7 mouse cellular contexts compared by ENCODE assay signal in the genomic region with DNA sequence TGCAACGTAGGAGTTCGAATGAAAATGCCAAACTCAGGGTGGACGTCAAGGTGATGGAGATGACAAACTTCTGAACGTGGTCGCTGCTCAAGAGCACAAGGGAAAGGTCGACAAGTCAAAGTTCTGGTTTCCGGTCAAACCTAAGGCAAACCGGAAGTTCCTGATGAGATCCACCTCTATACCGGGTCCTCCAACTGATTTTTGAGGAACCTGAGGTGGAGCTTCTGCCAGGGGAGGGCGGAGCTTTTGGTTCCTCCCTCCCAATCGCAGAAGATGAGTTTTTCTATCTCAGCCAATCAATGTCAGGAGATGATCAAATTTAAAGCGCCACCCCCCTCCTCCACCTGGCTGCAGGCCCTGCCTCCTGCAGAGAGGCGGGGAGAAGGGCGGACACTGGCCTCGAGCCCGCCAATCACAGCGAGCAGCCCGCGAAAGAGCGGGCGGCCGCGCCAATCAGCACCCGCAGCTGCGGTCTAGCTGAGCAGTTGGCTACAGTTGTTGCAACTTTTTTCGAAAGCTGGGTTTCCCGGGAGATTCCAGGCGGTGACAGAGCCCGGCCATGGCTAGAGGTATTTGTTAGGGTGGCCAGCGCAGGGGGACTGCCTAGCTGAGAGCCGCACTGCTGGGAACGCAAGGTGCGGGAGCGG. TPM values are rescaled to one million over a fixed set of nuclear protein-coding genes. Genes with fewer than 3 reads are reported as not detected.
DNase-seq lines count a peak whose midpoint lies in the region; ATAC-seq lines count a peak whose summit lies in the region.

TSS of gene Kmt5a (plus strand) at position 484 of the 647 bp plus-strand sequence.

- peak within 1 kb of the TSS; percentile 85 for H3K9ac ChIP-seq in intestine, embryonic 16.5 days (ENCODE audit: low read depth, low read length)
- peak within 1 kb of the TSS; percentile 76 for H3K9ac ChIP-seq in midbrain, embryonic 11.5 days (ENCODE audit: low read length)

- H3K9me3 ChIP-seq in intestine, embryonic 16.5 days (ENCODE audit: control insufficient read depth, low read length): no peaks in the 10 kb centered on the region
- no peaks in the 10 kb centered on the region for H3K9me3 ChIP-seq in midbrain, embryonic 11.5 days (ENCODE audit: control insufficient read depth, low read length)

- WGBS in intestine, embryonic 16.5 days: under 1% methylated on average over 34 of the region's 34 CpGs
- WGBS in midbrain, embryonic 11.5 days: 1% methylated on average over 34 of the region's 34 CpGs

- ATAC-seq in intestine, embryonic 16.5 days: peak; percentile 99
- ATAC-seq in midbrain, embryonic 11.5 days (ENCODE audit: low FRiP score): peak; percentile 97

- H3K4me1 ChIP-seq in intestine, embryonic 16.5 days (ENCODE audit: control insufficient read depth, insufficient read depth, low read length): peaks cover 5% of the 10 kb centered on the region
- H3K4me1 ChIP-seq in midbrain, embryonic 11.5 days (ENCODE audit: control insufficient read depth, insufficient read depth, low read length): peaks cover 6% of the 10 kb centered on the region; the same call in 1 of the 2 replicates

- peak; percentile 96 for DNase-seq in adrenal gland, adult 8-10 months
- DNase-seq in embryo, embryonic 9.5 days (ENCODE audit: extremely low spot score): peak; percentile 97
- DNase-seq in gastrocnemius, postnatal 4 days (ENCODE audit: low spot score in 2 of 2): peak; percentile 81 to 92
- DNase-seq in left cerebral cortex, postnatal 36 days (ENCODE audit: low spot score in 2 of 2): peak; percentile 93 to 96
- DNase-seq in midbrain, embryonic 11.5 days (ENCODE audit: low spot score, missing footprints): peak; percentile 98
- peak; percentile 96 for DNase-seq in skeletal muscle tissue, adult 2 months (ENCODE audit: low read depth, low spot score)

- no peaks in the 10 kb centered on the region for H3K36me3 ChIP-seq in intestine, embryonic 16.5 days (ENCODE audit: control insufficient read depth, insufficient read depth, low read length)
- no peaks in the 10 kb centered on the region for H3K36me3 ChIP-seq in midbrain, embryonic 11.5 days (ENCODE audit: control insufficient read depth, insufficient read depth, low read length)

- peak within 1 kb of the TSS; percentile 91 for H3K27ac ChIP-seq in intestine, embryonic 16.5 days (ENCODE audit: low read length)
- peak within 1 kb of the TSS; percentile 82 for H3K27ac ChIP-seq in midbrain, embryonic 11.5 days (ENCODE audit: low read depth, low read length)

- H3K4me2 ChIP-seq in intestine, embryonic 16.5 days (ENCODE audit: low read depth, low read length): peak within 1 kb of the TSS; percentile 96
- H3K4me2 ChIP-seq in midbrain, embryonic 11.5 days: peak within 1 kb of the TSS; percentile 91

- intact Hi-C loops in left cerebral cortex, postnatal 36 days (cut with DNase I): no loop called here

- H3K27me3 ChIP-seq in intestine, embryonic 16.5 days (replicated peaks; ENCODE audit: control insufficient read depth, insufficient read depth, low read length): no peaks in the 10 kb centered on the region
- H3K27me3 ChIP-seq in midbrain, embryonic 11.5 days (ENCODE audit: control insufficient read depth, insufficient read depth, low read length): no peaks in the 10 kb centered on the region

- peak within 1 kb of the TSS; percentile 87 for H3K4me3 ChIP-seq in intestine, embryonic 16.5 days (ENCODE audit: low read length)
- H3K4me3 ChIP-seq in midbrain, embryonic 11.5 days (ENCODE audit: low read depth, low read length): peak within 1 kb of the TSS; percentile 74

RNA-seq across cellular contexts. Expression of gene Kmt5a, which starts in this region (rescaled TPM):
- total RNA-seq in adrenal gland, adult 8-10 months (2022): 100 to 1,000 TPM; 107 to 196 (median 137) TPM
- 10 to 100 TPM; 43.3 to 44.8 TPM for total RNA-seq in gastrocnemius, postnatal 4 days (2021)
- 50.6 and 54.3 TPM in 2 replicates for polyA plus RNA-seq in intestine, embryonic 16.5 days (2015; fragmentation: Nextera tagmentation; extraction: Ambion mirVana)
- 10 to 100 TPM; 55.1 to 67.8 TPM for total RNA-seq in left cerebral cortex, postnatal 36 days (2021)
- polyA plus RNA-seq in midbrain, embryonic 11.5 days (2014; fragmentation: Nextera tagmentation; extraction: Ambion mirVana): 76.6 and 90.0 TPM in 2 replicates

Comparison
In these comparisons a context has a peak if more than half of its experiments do, and no peak if none do; other contexts are left out.
1. Peak in every context shown above with its lines: DNase-seq, ATAC-seq, H3K4me3 ChIP-seq and H3K27ac ChIP-seq.